ENCODE assay signal across 8 mouse cellular contexts in genomic region chr3:51482781-51483180, GRCm38 (mm10). TPM values are rescaled to one million over a fixed set of nuclear protein-coding genes. Genes with fewer than 3 reads are reported as not detected.
DNase-seq lines count a peak whose midpoint lies in the region; ATAC-seq and TF ChIP-seq lines count a peak whose summit lies in the region.

No protein-coding gene starts in this region.

- H3K9ac ChIP-seq in CH12.LX (ENCODE audit: insufficient read depth, low read depth), result peak overlapping the region; percentile 97; the same call in 1 of the 2 replicates
- peak overlapping the region; percentile 81 for H3K9ac ChIP-seq in forebrain, postnatal 0 days
- peak overlapping the region; percentile 77; the same call in 1 of the 2 replicates for H3K9ac ChIP-seq in liver, embryonic 16.5 days (ENCODE audit: low read depth, low read length)

- TF ChIP-seq EP300 in CH12.LX (IDR thresholded peaks at IDR 0.05; ENCODE audit: low read length), result no peak

- intact Hi-C loops in gastrocnemius, postnatal 36 days (cut with DNase I), result no loop called here

- no peak overlapping the region for H3K27ac ChIP-seq in CH12.LX (ENCODE audit: insufficient read depth, low read depth)
- H3K27ac ChIP-seq in forebrain, postnatal 0 days (ENCODE audit: low read depth, low read length), result peak overlapping the region; percentile 92; the same call in 1 of the 2 replicates
- H3K27ac ChIP-seq in liver, embryonic 16.5 days (ENCODE audit: low read length), result no peak overlapping the region

- TF ChIP-seq POLR2A in CH12.LX (IDR thresholded peaks at IDR 0.05; ENCODE audit: low read depth, low read length), result no peak

- H3K4me3 ChIP-seq in CH12.LX (replicated peaks in 1 of 3; ENCODE audit: low read depth in 2 of 3, low read length in 2 of 3, poor library complexity in 1 of 3), result peak overlapping the region in 2 of 3 experiments; percentile 62 to 97
- H3K4me3 ChIP-seq in forebrain, postnatal 0 days (ENCODE audit: low read depth, low read length), result no peak overlapping the region; the same call in 1 of the 2 replicates
- peak overlapping the region; percentile 83; the same call in 1 of the 2 replicates for H3K4me3 ChIP-seq in liver, embryonic 16.5 days (ENCODE audit: low read depth, low read length)

- ATAC-seq in forebrain, postnatal 0 days, result no peak
- no peak for ATAC-seq in liver, embryonic 16.5 days (ENCODE audit: low read depth)

- peaks cover 15% of the 10 kb centered on the region for H3K79me2 ChIP-seq in CH12.LX (replicated peaks; ENCODE audit: control insufficient read depth, extremely low read depth, insufficient read depth, poor library complexity, severe bottlenecking)

- DNase-seq in heart, adult 11 months, result peak; percentile 77
- no peak for DNase-seq in heart, adult 9 months (ENCODE audit: low spot score in 2 of 2)
- DNase-seq in CH12.LX (ENCODE audit: extremely low read depth), result no peak
- DNase-seq in forebrain, postnatal 0 days, result no peak
- DNase-seq in thymus, postnatal 36 days, result no peak
- DNase-seq in MN1 (ENCODE audit: low spot score), result no peak
- no peak for DNase-seq in gastrocnemius, postnatal 36 days

- TF ChIP-seq CTCF in CH12.LX (conservative IDR thresholded peaks at IDR 0.05 in 1 of 2, IDR thresholded peaks at IDR 0.05 in 1 of 2; ENCODE audit: low read depth in 2 of 2, low read length in 2 of 2), result no peak
- TF ChIP-seq CTCF in forebrain, postnatal 0 days (IDR thresholded peaks at IDR 0.05; ENCODE audit: low read depth), result no peak

- TF ChIP-seq RAD21 in CH12.LX (IDR thresholded peaks at IDR 0.05; ENCODE audit: low read depth, low read length), result no peak

- dilution Hi-C loops in CH12.LX (cut with MboI; ENCODE audit: extremely low pct_ligation_motif_present, extremely low pct_unique_long_range_greater_than_20kb, low sequenced_read_pairs), result no loop called here

- H3K27me3 ChIP-seq in CH12.LX (replicated peaks), result no peaks in the 10 kb centered on the region
- H3K27me3 ChIP-seq in forebrain, postnatal 0 days (ENCODE audit: insufficient read depth, low read length), result no peaks in the 10 kb centered on the region
- no peaks in the 10 kb centered on the region for H3K27me3 ChIP-seq in liver, embryonic 16.5 days (ENCODE audit: control insufficient read depth, insufficient read depth, low read depth, low read length)

- 74% methylated on average over 3 of the region's 3 CpGs for WGBS in forebrain, postnatal 0 days
- WGBS in liver, embryonic 16.5 days (ENCODE audit: insufficient replicate concordance), result 38% methylated on average over 3 of the region's 3 CpGs

- no peaks in the 10 kb centered on the region for H3K9me3 ChIP-seq in CH12.LX (replicated peaks; ENCODE audit: low read length)
- no peaks in the 10 kb centered on the region for H3K9me3 ChIP-seq in forebrain, postnatal 0 days (ENCODE audit: low read length)
- no peaks in the 10 kb centered on the region for H3K9me3 ChIP-seq in liver, embryonic 16.5 days (replicated peaks; ENCODE audit: control insufficient read depth, low read length)

- peak overlapping the region; percentile 88; the same call in 1 of the 2 replicates for H3K4me2 ChIP-seq in CH12.LX (ENCODE audit: insufficient read depth, low read depth, poor library complexity, severe bottlenecking)
- H3K4me2 ChIP-seq in forebrain, postnatal 0 days (ENCODE audit: low read depth), result peak overlapping the region; percentile 79
- peak overlapping the region; percentile 93 for H3K4me2 ChIP-seq in liver, embryonic 16.5 days (ENCODE audit: low read depth, low read length)

- in situ Hi-C loops in CH12.LX (cut with MboI; ENCODE audit: low pct_ligation_motif_present, low pct_unique_long_range_greater_than_20kb, low sequenced_read_pairs), result loop anchor here (10.0 kb wide), 3 partner anchors 162 to 762 kb away; no protein-coding TSS in a partner anchor

- H3K4me1 ChIP-seq in CH12.LX (ENCODE audit: control insufficient read depth in 1 of 2, insufficient read depth in 2 of 2), result peaks cover 6 to 36% of the 10 kb centered on the region in 2 experiments; a peak in 3 of 4 replicates
- peaks cover 25% of the 10 kb centered on the region for H3K4me1 ChIP-seq in forebrain, postnatal 0 days (ENCODE audit: insufficient read depth)
- H3K4me1 ChIP-seq in liver, embryonic 16.5 days (ENCODE audit: control insufficient read depth, low read depth, low read length), result peaks cover 12% of the 10 kb centered on the region

- peaks cover 0 to 7% of the 10 kb centered on the region in 2 experiments for H3K36me3 ChIP-seq in CH12.LX (replicated peaks in 1 of 2; ENCODE audit: control insufficient read depth in 1 of 2, insufficient read depth in 1 of 2, low read length in 1 of 2)
- no peaks in the 10 kb centered on the region for H3K36me3 ChIP-seq in forebrain, postnatal 0 days (ENCODE audit: insufficient read depth)
- no peaks in the 10 kb centered on the region for H3K36me3 ChIP-seq in liver, embryonic 16.5 days (ENCODE audit: control insufficient read depth, insufficient read depth)

TF ChIP-seq in CH12.LX, 34 proteins besides CTCF, POLR2A, EP300 and RAD21:
- TF ChIP-seq MAX (IDR thresholded peaks at IDR 0.05; ENCODE audit: low read length) (no peak), ZNF384 (IDR thresholded peaks at IDR 0.05; ENCODE audit: low read depth, low read length) (no peak), NELFE (IDR thresholded peaks at IDR 0.05; ENCODE audit: low read depth, low read length) (no peak), TBP (conservative IDR thresholded peaks at IDR 0.05; ENCODE audit: low read depth, low read length) (no peak), KAT2A (IDR thresholded peaks at IDR 0.05; ENCODE audit: insufficient replicate concordance, low read length) (no peak), ZC3H11A (IDR thresholded peaks at IDR 0.05; ENCODE audit: low read depth, low read length) (no peak), POLR2AphosphoS2 (IDR thresholded peaks at IDR 0.05; ENCODE audit: low read depth, low read length) (no peak), SIN3A (IDR thresholded peaks at IDR 0.05; ENCODE audit: low read length) (no peak), JUND (conservative IDR thresholded peaks at IDR 0.05; ENCODE audit: low read depth, low read length) (no peak), ZMIZ1 (IDR thresholded peaks at IDR 0.05; ENCODE audit: low read depth, low read length) (no peak), ZKSCAN1 (IDR thresholded peaks at IDR 0.05; ENCODE audit: borderline replicate concordance, low read depth, low read length) (no peak), E2F4 (IDR thresholded peaks at IDR 0.05; ENCODE audit: insufficient replicate concordance, low read depth, low read length) (no peak), USF1 (IDR thresholded peaks at IDR 0.05; ENCODE audit: low read depth, low read length) (no peak), JUN (IDR thresholded peaks at IDR 0.05; ENCODE audit: insufficient read depth, low read depth, low read length) (no peak), MAFK (IDR thresholded peaks at IDR 0.05; ENCODE audit: insufficient replicate concordance, low read length) (no peak), PAX5 (IDR thresholded peaks at IDR 0.05; ENCODE audit: low read length) (no peak), USF2 (conservative IDR thresholded peaks at IDR 0.05; ENCODE audit: low read depth, low read length) (no peak), ELF1 (IDR thresholded peaks at IDR 0.05; ENCODE audit: low read depth, low read length) (no peak)

RNA-seq across cellular contexts. Expression of gene Rab33b, which starts 0.9 kb away (rescaled TPM):
- total RNA-seq in CH12.LX (2012; rRNA removed) (4.8 and 6.0 TPM in 2 replicates), CH12.LX (2014; rRNA removed) (9.3 and 9.9 TPM in 2 replicates)
- polyA plus RNA-seq in CH12.LX (2012; ENCODE audit: insufficient read length, low read depth), result 7.0 and 7.1 TPM in 2 replicates
- 41.0 and 47.9 TPM in 2 replicates for total RNA-seq in forebrain, postnatal 0 days (2014; rRNA removed)
- 31.3 and 32.8 TPM in 2 replicates for polyA plus RNA-seq in forebrain, postnatal 0 days (2015; fragmentation: Nextera tagmentation; extraction: Ambion mirVana)
- 4.6 TPM in 2 replicates for polyA plus RNA-seq in liver, embryonic 16.5 days (2015; fragmentation: Nextera tagmentation; extraction: Ambion mirVana)
- 1 to 10 TPM; 4.8 to 7.1 TPM for total RNA-seq in gastrocnemius, postnatal 36 days (2021)
